In the genomic region with DNA sequence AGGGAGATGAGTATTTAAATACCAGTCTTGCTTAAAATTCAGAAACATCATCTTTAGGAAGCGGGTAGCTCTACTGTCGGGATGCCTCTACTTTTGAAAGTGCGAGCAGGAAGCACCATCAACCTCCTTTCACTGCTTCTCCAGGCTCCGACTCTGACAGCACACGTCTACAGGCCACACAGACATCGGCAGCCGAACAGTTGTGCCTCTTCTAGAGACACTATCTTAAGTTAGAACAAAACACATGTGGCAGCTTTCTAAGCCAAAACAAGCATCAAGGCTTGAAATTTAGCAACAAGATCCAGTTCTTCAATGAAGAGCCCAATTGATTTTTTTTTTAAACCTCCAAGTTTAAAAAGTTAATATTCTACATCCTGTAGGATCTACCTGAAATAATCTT, we compare ENCODE assay signal across 21 mouse cellular contexts. TPM values are rescaled to one million over a fixed set of nuclear protein-coding genes. Genes with fewer than 3 reads are reported as not detected.
"Had no signal": no experiment of that assay in that cellular context is flagged by ENCODE, and none has a peak within 500 bp of the region (broad histone marks: within the 10 kb centered on the region; RNA-seq: fewer than 3 reads in every experiment).

No protein-coding gene starts in this region.

- H3K4me1 ChIP-seq: limb, embryonic 15.5 days; liver, embryonic 12.5 days; midbrain, embryonic 10.5 days; midbrain, embryonic 12.5 days; neural tube, embryonic 13.5 days; neural tube, embryonic 15.5 days had no signal

- H3K4me3 ChIP-seq: limb, embryonic 15.5 days; liver, embryonic 12.5 days; lung, embryonic 15.5 days; midbrain, embryonic 10.5 days; midbrain, embryonic 12.5 days; myocyte; neural tube, embryonic 13.5 days; neural tube, embryonic 15.5 days had no signal

- H3K36me3 ChIP-seq: limb, embryonic 15.5 days; liver, embryonic 12.5 days; lung, embryonic 15.5 days; midbrain, embryonic 10.5 days; midbrain, embryonic 12.5 days; neural tube, embryonic 13.5 days; neural tube, embryonic 15.5 days had no signal

- H3K9me3 ChIP-seq: limb, embryonic 15.5 days; liver, embryonic 12.5 days; lung, embryonic 15.5 days; midbrain, embryonic 10.5 days; midbrain, embryonic 12.5 days; neural tube, embryonic 13.5 days; neural tube, embryonic 15.5 days had no signal

- ATAC-seq: liver, embryonic 12.5 days; midbrain, embryonic 16.5 days had no signal

- H3K27me3 ChIP-seq: limb, embryonic 15.5 days; liver, embryonic 12.5 days; lung, embryonic 15.5 days; midbrain, embryonic 12.5 days; neural tube, embryonic 13.5 days; neural tube, embryonic 15.5 days had no signal

- H3K27ac ChIP-seq: limb, embryonic 15.5 days; liver, embryonic 12.5 days; liver, embryonic 14.5 days; lung, embryonic 15.5 days; midbrain, embryonic 10.5 days; midbrain, embryonic 12.5 days; neural tube, embryonic 13.5 days; neural tube, embryonic 15.5 days had no signal

- DNase-seq: midbrain, embryonic 14.5 days; right cerebral cortex, adult 18-20 months; right cerebral cortex, postnatal 25 days; right cerebral cortex, postnatal 4 days; spleen, adult 18-20 months; thymus, adult 18-20 months; thymus, postnatal 14 days; thymus, postnatal 36 days had no signal

- H3K4me2 ChIP-seq: limb, embryonic 15.5 days; liver, embryonic 12.5 days; lung, embryonic 15.5 days; midbrain, embryonic 12.5 days; neural tube, embryonic 13.5 days; neural tube, embryonic 15.5 days had no signal

- H3K9ac ChIP-seq: limb, embryonic 15.5 days; liver, embryonic 12.5 days; liver, embryonic 14.5 days; lung, embryonic 15.5 days; midbrain, embryonic 12.5 days; neural tube, embryonic 13.5 days; neural tube, embryonic 15.5 days had no signal

RNA-seq across cellular contexts. Expression of a gene that starts 37.4 kb away (rescaled TPM):
- polyA plus RNA-seq: small intestine, adult 2 months had no signal

RNA-seq across cellular contexts. Expression of a gene that starts 55.7 kb away (rescaled TPM):
- polyA plus RNA-seq: liver, adult 2 months; liver, embryonic 12.5 days; small intestine, adult 2 months; thymus, postnatal 0 days had no signal
